Mouse (Mus musculus) olfactory bulb, adult 2 months (tissue): Measurements from ENCODE around the gene Calm5.

Experiments used
- CTCF ChIP-seq: fragments of 200-500 bp; IDR thresholded peaks from 2 replicates; pipeline ENCODE4 v1.5.1; 2012; ENCODE audit warnings: low read depth, mild to moderate bottlenecking, low read length, moderate library complexity; ENCODE audit not compliant: insufficient read depth
- POLR2A ChIP-seq: fragments of 200-500 bp; IDR thresholded peaks from 2 replicates; pipeline ENCODE4 v1.6.1; 2012; ENCODE audit warnings: mild to moderate bottlenecking, low read depth, low read length, moderate library complexity; ENCODE audit not compliant: insufficient read depth

DNA sequence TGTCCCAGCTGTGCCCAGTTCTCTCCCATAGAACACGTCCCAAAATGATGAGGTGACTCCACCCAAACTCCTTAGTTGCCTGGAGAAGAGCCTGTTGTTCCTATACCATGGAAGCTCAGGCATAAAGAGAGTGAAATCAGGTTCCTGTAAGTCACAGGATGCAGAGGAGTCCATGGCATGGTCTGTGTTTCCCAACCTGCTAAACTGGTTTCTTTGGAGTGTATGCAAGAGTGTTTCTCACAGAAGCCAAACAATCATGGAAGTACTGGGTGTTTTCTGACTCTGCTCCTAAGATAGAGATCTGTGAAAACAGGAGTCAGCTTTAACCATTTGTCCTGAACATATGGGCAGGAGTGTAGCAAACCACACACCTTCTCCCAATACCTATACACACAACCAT is 22.0 kb upstream of the Calm5 start:
- TF ChIP-seq CTCF (no peak), POLR2A (no peak)
